ENCODE assay signal across 12 mouse cellular contexts in the genomic region with DNA sequence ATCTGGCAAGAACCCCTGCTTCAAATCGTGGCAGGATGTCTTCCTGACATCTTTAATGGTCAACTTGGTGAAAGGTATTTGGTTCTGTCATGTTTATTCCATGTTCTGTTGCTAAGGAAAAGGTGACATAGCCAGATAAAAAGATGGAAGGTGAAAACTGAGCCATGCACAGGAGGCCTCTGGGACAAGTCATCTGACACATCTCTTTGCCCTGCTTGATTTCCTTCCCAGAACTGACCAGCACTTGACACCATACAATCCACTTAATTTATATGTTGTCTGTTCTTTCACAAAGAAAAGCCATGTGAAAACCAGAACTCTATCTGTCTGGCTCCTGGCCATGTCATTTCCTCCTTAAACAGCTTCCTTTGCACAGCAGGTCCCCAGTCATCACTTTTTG.
DNase-seq lines count a peak whose midpoint lies in the region.
"Had no signal": no experiment of that assay in that cellular context is flagged by ENCODE, and none has a peak within 500 bp of the region (broad histone marks: within the 10 kb centered on the region; RNA-seq: fewer than 3 reads in every experiment).

No protein-coding gene starts in this region.

- intact Hi-C loops in heart, postnatal 25 days (cut with DNase I), result no loop called here
- intact Hi-C loops in heart, postnatal 10 days (cut with DNase I), result no loop called here

- DNase-seq in heart, adult 11 months, result peak; percentile 90
- DNase-seq in heart, postnatal 25 days (ENCODE audit: low spot score), result no peak
- peak; percentile 63 to 69 for DNase-seq in heart, adult 9 months (ENCODE audit: low spot score in 2 of 2)
- peak; percentile 58 to 59 for DNase-seq in heart, postnatal 10 days
- peak; percentile 63 for DNase-seq in kidney, postnatal 10 days
- no peak for DNase-seq in ovary, postnatal 14 days (ENCODE audit: low spot score)
- DNase-seq in layer of hippocampus, adult 9-10 months (ENCODE audit: low spot score), result no peak
- no peak for DNase-seq in lung, postnatal 25 days (ENCODE audit: low spot score)
- DNase-seq: cerebellum, postnatal 14 days; gastrocnemius, postnatal 14 days; right cerebral cortex, postnatal 4 days; thymus, adult 18-20 months had no signal

Comparison
In these comparisons a context has a peak if more than half of its experiments do, and no peak if none do; other contexts are left out.
1. DNase-seq: peak in heart, adult 11 months (single experiment), heart, adult 9 months (2 of 2), heart, postnatal 10 days (2 of 2) and kidney, postnatal 10 days (single experiment); none in heart, postnatal 25 days (single experiment), ovary, postnatal 14 days (single experiment), layer of hippocampus, adult 9-10 months (single experiment) and lung, postnatal 25 days (single experiment).